Mouse (Mus musculus) MEL (cell line): ENCODE measurements around the gene Ada.

Experiments
- CHD2 ChIP-seq: IDR thresholded peaks from 2 replicates; pipeline ENCODE4 v1.6.1; 2011; ENCODE audit warnings: low read length, improper control_type of control experiment
- CTCF ChIP-seq, 3 experiments: IDR thresholded peaks in 2 of 3; conservative IDR thresholded peaks in 1 of 3; 2 replicates each; pipeline ENCODE4 v1.5.1; 2011 to 2012; ENCODE audit warnings: low read length in 3 of 3, low read depth in 2 of 3, mild to moderate bottlenecking in 2 of 3, improper control_type of control experiment in 1 of 3, inconsistent platforms in 1 of 3, mixed read lengths in 1 of 3, moderate library complexity in 1 of 3; ENCODE audit not compliant: control insufficient read depth in 1 of 3, insufficient read depth in 1 of 3, poor library complexity in 1 of 3, severe bottlenecking in 1 of 3
- E2F4 ChIP-seq: IDR thresholded peaks from 2 replicates; pipeline ENCODE4 v1.6.1; 2011; ENCODE audit warnings: low read depth, low read length, improper control_type of control experiment, borderline replicate concordance
- EP300 ChIP-seq, 2 experiments: IDR thresholded peaks; 2 replicates each; pipeline ENCODE4 v1.6.1; 2011; ENCODE audit warnings: improper control_type of control experiment in 2 of 2, low read length in 2 of 2, low read depth in 1 of 2, mild to moderate bottlenecking in 1 of 2
- GATA1 ChIP-seq: IDR thresholded peaks from 2 replicates; pipeline ENCODE4 v1.6.1; 2011; ENCODE audit warnings: low read depth, low read length, improper control_type of control experiment
- MEF2A ChIP-seq: IDR thresholded peaks from 2 replicates; pipeline ENCODE4 v1.6.1; 2014; ENCODE audit warnings: low read depth, mild to moderate bottlenecking, inconsistent platforms, low read length, improper control_type of control experiment; ENCODE audit not compliant: poor library complexity, insufficient replicate concordance, severe bottlenecking; ENCODE audit errors: extremely low read depth
- NELFE ChIP-seq: IDR thresholded peaks from 2 replicates; pipeline ENCODE4 v1.6.1; 2011; ENCODE audit warnings: low read depth, low read length, improper control_type of control experiment
- POLR2A ChIP-seq, 2 experiments: IDR thresholded peaks; 2 replicates each; pipeline ENCODE4 v1.6.1; 2011 to 2012; ENCODE audit warnings: low read length in 2 of 2, mild to moderate bottlenecking in 2 of 2, control low read depth in 1 of 2, improper control_type of control experiment in 1 of 2, low read depth in 1 of 2, moderate library complexity in 1 of 2; ENCODE audit not compliant: control insufficient read depth in 1 of 2, insufficient read depth in 1 of 2, poor library complexity in 1 of 2
- RAD21 ChIP-seq: IDR thresholded peaks from 2 replicates; pipeline ENCODE4 v1.6.1; 2011; ENCODE audit warnings: mild to moderate bottlenecking, low read depth, low read length, improper control_type of control experiment
- USF1 ChIP-seq: IDR thresholded peaks from 2 replicates; pipeline ENCODE4 v1.6.1; 2014; ENCODE audit warnings: low read depth, mild to moderate bottlenecking, inconsistent platforms, low read length, improper control_type of control experiment, moderate library complexity

- TF ChIP-seq POLR2A (IDR thresholded peaks at IDR 0.05; ENCODE audit: control insufficient read depth in 1 of 2, insufficient read depth in 1 of 2, low read depth in 1 of 2, low read length in 2 of 2, poor library complexity in 1 of 2) (no peak), CTCF (IDR thresholded peaks at IDR 0.05 in 2 of 3, conservative IDR thresholded peaks at IDR 0.05 in 1 of 3; ENCODE audit: control insufficient read depth in 1 of 3, insufficient read depth in 1 of 3, low read depth in 2 of 3, low read length in 3 of 3, poor library complexity in 1 of 3, severe bottlenecking in 1 of 3) (no peak), EP300 (IDR thresholded peaks at IDR 0.05; ENCODE audit: low read depth in 1 of 2, low read length in 2 of 2) (no peak), CHD2 (no peak), USF1 (no peak), NELFE (no peak), MEF2A (no peak), GATA1 (no peak), RAD21 (no peak), E2F4 (no peak)
Measured at GRCm38 (mm10) chr2:163742656-163743055, 7.4 kb downstream of the Ada start.
